Mouse (Mus musculus): ENCODE data around the gene Kif14. TPM values are rescaled to one million over a fixed set of nuclear protein-coding genes. Genes with fewer than 3 reads are reported as not detected.

Kif14 gene
- total and polyA plus RNA-seq, 2 experiments from 2014 or later = 0.56 to 1.3 TPM

DNA sequence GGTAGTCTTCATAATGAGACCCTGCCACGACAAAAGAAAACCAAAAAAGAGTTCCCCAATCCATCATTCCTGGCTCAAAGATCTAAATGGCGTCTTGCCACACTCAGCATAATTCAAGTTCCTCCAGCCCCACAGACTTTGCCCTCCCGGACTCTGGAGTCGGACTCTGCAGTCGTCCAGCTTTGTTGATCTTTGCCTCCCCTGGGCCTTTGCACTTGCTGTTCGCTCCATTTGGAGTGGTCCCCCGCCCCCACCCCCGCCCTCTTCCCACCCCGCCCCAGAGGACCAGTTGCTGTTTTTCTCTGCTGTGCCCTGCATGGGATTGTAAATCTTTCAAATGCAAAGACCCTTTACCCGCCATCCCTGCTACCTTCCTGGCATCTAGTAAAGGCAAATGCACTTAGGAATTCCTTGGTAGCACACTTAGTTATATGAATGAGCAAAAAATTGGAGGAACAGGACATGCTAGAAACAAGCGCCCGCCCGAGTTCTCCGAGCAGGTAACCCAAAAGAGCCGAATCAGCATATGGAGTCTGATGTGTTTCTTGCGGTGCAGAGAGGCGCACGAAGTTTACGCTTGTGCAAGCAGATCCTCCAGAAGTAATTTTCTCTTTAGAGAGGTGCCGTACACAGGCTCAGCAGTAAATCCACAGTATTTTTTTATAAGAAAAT, 103.6 kb downstream of the Kif14 start:
- DNase-seq = no peak
- Histone ChIP-seq H3K4me3 (ENCODE audit: low read depth, low read length) (no peak overlapping the region), H3K4me1 (ENCODE audit: insufficient read depth) (no peaks in the 10 kb centered on the region), H3K9ac (no peak overlapping the region), H3K9me3 (ENCODE audit: low read length) (no peaks in the 10 kb centered on the region), H3K27me3 (ENCODE audit: insufficient read depth, low read length) (no peaks in the 10 kb centered on the region), H3K36me3 (ENCODE audit: insufficient read depth) (no peaks in the 10 kb centered on the region), H3K4me2 (ENCODE audit: low read depth) (peak overlapping the region; percentile 17; the same call in 1 of the 2 replicates), H3K27ac (ENCODE audit: low read depth, low read length) (no peak overlapping the region)
- no peak for TF ChIP-seq CTCF (IDR thresholded peaks at IDR 0.05; ENCODE audit: low read depth)
- no peak for ATAC-seq
- WGBS = 48% methylated on average over 20 of the region's 20 CpGs

DNA sequence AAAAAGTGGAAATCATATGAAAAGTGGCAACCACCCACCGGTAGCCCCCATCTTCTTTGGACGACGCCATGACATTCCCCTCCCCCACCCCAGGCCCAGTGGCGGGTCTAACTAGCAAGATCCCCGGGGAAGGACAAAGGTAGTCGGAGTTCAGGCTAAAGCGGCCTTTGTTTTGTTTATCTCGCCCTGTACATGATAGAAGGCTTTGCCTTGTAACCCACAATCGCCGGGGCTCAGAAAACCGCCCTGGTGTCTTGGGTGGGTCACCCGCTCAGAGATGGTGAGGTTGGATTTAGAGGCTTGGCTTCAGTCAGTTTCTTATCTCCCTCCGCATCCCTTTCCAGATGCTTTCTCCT, 104.1 kb downstream of the Kif14 start:
- Histone ChIP-seq H3K27ac (ENCODE audit: low read depth, low read length) (no peak overlapping the region), H3K4me1 (ENCODE audit: insufficient read depth) (no peaks in the 10 kb centered on the region), H3K4me3 (ENCODE audit: low read depth, low read length) (no peak overlapping the region), H3K9ac (no peak overlapping the region), H3K36me3 (ENCODE audit: insufficient read depth) (no peaks in the 10 kb centered on the region), H3K9me3 (ENCODE audit: low read length) (no peaks in the 10 kb centered on the region), H3K27me3 (ENCODE audit: insufficient read depth, low read length) (no peaks in the 10 kb centered on the region), H3K4me2 (ENCODE audit: low read depth) (peak overlapping the region; percentile 17; the same call in 1 of the 2 replicates)
- TF ChIP-seq CTCF (IDR thresholded peaks at IDR 0.05; ENCODE audit: low read depth) = no peak
- no peak for DNase-seq
- no peak for ATAC-seq
- 10% methylated on average over 13 of the region's 13 CpGs for WGBS

DNA sequence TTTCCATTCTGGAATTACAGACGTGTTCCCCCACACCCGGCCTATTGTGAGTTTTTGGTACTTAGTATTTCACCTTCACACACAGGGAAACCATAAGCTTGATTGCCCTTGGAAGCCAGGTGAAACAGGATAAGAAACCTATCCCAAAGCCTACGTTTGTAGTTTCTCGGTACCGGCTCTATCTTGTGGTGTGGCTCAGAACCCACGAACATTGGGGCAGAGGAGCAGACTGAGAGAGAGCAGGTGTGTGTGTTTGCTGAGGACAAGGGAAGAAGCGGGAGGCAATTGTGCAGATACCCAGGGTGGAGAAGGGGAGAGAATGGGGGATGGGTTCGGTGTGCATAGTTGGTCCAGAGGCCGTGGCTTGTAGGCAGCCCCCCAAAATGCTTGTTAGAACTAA, 104.8 kb downstream of the Kif14 start:
- Histone ChIP-seq H3K4me1 (ENCODE audit: insufficient read depth) (no peaks in the 10 kb centered on the region), H3K27ac (ENCODE audit: low read depth, low read length) (no peak overlapping the region), H3K9ac (no peak overlapping the region), H3K27me3 (ENCODE audit: insufficient read depth, low read length) (no peaks in the 10 kb centered on the region), H3K4me3 (ENCODE audit: low read depth, low read length) (no peak overlapping the region), H3K4me2 (ENCODE audit: low read depth) (no peak overlapping the region), H3K9me3 (ENCODE audit: low read length) (no peaks in the 10 kb centered on the region), H3K36me3 (ENCODE audit: insufficient read depth) (no peaks in the 10 kb centered on the region)
- no peak for TF ChIP-seq CTCF (IDR thresholded peaks at IDR 0.05; ENCODE audit: low read depth)
- ATAC-seq (no peak), DNase-seq (no peak)
- 89% methylated on average over 9 of the region's 9 CpGs for WGBS

DNA sequence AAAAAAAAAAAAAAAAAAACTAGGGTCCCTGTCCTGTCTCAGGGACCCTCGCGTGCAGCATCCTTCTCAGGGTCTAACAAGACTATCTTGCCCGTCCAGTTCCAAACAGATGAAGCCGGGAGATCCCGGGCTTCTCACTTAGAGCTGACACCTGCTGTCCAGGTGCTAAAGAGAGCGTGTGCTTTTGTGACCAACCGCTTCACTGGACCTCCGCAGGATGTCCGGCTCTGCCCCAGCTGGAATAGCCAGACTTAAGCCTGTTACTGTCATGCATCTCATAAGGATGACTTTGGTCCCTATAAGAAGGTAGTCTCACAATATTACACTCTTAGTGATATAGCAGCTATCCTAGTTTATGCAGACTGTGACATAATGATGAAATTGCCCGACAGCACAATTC, 105.4 kb downstream of the Kif14 start:
- H3K4me3 ChIP-seq (ENCODE audit: low read depth, low read length) = no peak overlapping the region

DNA sequence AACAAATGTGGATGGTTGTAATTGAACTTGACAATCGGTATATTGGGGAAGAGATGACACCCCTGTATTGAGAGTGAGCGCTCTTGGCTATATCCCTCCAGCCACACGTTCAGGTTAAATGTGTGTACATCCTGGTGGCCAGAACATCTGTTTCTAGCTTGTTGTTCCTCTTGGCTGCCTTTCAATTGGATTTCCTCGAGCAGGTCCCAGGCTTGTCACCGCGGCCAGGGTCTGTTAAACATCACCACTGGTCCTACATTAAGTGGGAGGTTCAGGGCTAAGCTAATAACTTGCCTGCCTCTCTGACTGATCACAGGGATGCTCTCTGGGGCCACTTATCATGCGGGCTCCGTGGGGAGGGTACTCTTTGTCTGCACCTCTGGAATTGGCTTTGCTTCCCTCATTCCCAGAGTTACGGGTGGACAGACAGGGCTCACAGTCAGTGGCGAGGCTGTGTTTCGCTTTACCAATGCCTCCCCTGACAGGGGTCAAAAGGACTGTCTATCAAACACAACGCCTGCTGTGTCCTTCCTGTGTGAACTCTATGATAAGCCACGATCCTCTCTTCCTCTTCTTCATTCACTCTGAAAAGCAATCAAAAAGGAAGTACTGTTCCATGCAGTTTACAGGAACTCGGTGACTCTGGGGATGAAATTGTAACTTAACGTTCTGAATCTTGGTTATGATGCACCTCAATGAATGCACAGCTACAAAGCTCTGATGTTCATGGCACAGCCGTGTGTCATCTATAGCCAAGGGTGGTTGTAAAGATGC, 111.9 kb downstream of the Kif14 start:
- Histone ChIP-seq H3K9ac (no peak overlapping the region), H3K9me3 (ENCODE audit: low read length) (no peaks in the 10 kb centered on the region), H3K27me3 (ENCODE audit: insufficient read depth, low read length) (0 out of 2 replicates have a peak, but pooled peaks cover 3% of the 10 kb centered on the region), H3K4me1 (ENCODE audit: insufficient read depth) (no peaks in the 10 kb centered on the region), H3K4me3 (ENCODE audit: low read depth, low read length) (no peak overlapping the region), H3K4me2 (ENCODE audit: low read depth) (no peak overlapping the region), H3K27ac (ENCODE audit: low read depth, low read length) (no peak overlapping the region), H3K36me3 (ENCODE audit: insufficient read depth) (no peaks in the 10 kb centered on the region)
- TF ChIP-seq CTCF (IDR thresholded peaks at IDR 0.05; ENCODE audit: low read depth) = no peak
- 42% methylated on average over 16 of the region's 16 CpGs for WGBS
- ATAC-seq (no peak), DNase-seq (no peak)

More for the DNA sequence above, 105.4 kb downstream of the Kif14 start:
- Histone ChIP-seq H3K4me2 (ENCODE audit: low read depth) (no peak overlapping the region), H3K27ac (ENCODE audit: low read depth, low read length) (no peak overlapping the region), H3K9ac (no peak overlapping the region), H3K9me3 (ENCODE audit: low read length) (no peaks in the 10 kb centered on the region), H3K27me3 (ENCODE audit: insufficient read depth, low read length) (no peaks in the 10 kb centered on the region), H3K4me1 (ENCODE audit: insufficient read depth) (no peaks in the 10 kb centered on the region), H3K36me3 (ENCODE audit: insufficient read depth) (no peaks in the 10 kb centered on the region)
- ATAC-seq (no peak), DNase-seq (no peak)
- 91% methylated on average over 10 of the region's 10 CpGs for WGBS
- no peak for TF ChIP-seq CTCF (IDR thresholded peaks at IDR 0.05; ENCODE audit: low read depth)

DNA sequence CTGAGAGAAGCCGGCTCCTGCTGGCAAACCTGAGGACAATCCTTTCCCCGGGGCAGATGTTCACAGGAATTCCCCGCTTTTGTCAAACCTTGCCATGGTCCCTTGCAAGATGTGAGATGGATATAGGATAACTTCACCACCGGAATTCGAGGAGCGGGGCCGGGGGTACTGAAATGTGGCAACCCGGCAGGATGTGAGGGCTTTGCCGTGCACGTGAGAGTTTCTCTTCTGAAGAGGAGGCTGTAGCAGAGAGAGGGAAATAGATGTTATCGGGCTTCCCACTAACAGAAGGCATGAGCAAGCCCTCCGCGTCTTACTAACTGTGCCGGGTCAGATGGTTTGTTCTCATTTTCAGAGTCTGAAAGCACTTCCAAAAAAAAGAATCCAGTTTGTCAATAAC, 113.2 kb downstream of the Kif14 start:
- no peak for TF ChIP-seq CTCF (IDR thresholded peaks at IDR 0.05; ENCODE audit: low read depth)
- Histone ChIP-seq H3K4me3 (ENCODE audit: low read depth, low read length) (no peak overlapping the region), H3K9me3 (ENCODE audit: low read length) (no peaks in the 10 kb centered on the region), H3K9ac (no peak overlapping the region), H3K27ac (ENCODE audit: low read depth, low read length) (no peak overlapping the region), H3K36me3 (ENCODE audit: insufficient read depth) (no peaks in the 10 kb centered on the region), H3K27me3 (ENCODE audit: insufficient read depth, low read length) (0 out of 2 replicates have a peak, but pooled peaks cover 3% of the 10 kb centered on the region), H3K4me1 (ENCODE audit: insufficient read depth) (no peaks in the 10 kb centered on the region), H3K4me2 (ENCODE audit: low read depth) (no peak overlapping the region)
- ATAC-seq (no peak), DNase-seq (no peak)
- WGBS = 87% methylated on average over 14 of the region's 14 CpGs

DNA sequence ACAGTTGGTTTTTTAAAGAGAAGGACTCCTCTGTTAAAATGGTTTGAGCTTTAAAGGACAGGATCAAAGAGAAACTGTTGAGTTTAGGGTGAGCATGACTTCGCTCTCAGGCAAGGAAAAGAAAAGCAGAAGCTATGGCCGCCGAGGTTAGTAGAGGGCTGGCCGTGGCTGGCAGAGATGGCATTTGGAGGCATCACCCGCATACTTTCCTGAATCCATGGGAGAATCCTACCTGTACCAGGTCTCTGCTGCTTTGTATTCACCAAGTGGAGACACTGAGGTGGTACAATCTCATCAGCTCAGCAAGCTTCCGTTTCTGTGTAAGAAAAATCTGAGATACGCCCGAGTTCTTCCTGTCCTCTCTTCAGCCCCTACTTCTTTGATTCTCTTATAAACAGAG, 114.1 kb downstream of the Kif14 start:
- TF ChIP-seq CTCF (IDR thresholded peaks at IDR 0.05; ENCODE audit: low read depth) = no peak
- Histone ChIP-seq H3K27ac (ENCODE audit: low read depth, low read length) (no peak overlapping the region), H3K9ac (no peak overlapping the region), H3K4me1 (ENCODE audit: insufficient read depth) (no peaks in the 10 kb centered on the region), H3K27me3 (ENCODE audit: insufficient read depth, low read length) (0 out of 2 replicates have a peak, but pooled peaks cover 3% of the 10 kb centered on the region), H3K9me3 (ENCODE audit: low read length) (no peaks in the 10 kb centered on the region), H3K4me3 (ENCODE audit: low read depth, low read length) (no peak overlapping the region), H3K36me3 (ENCODE audit: insufficient read depth) (no peaks in the 10 kb centered on the region), H3K4me2 (ENCODE audit: low read depth) (no peak overlapping the region)
- 92% methylated on average over 8 of the region's 8 CpGs for WGBS
- ATAC-seq (no peak), DNase-seq (no peak)

Other genes with a start within 250 kb of the Kif14 start
- 4.4 and 12.6 TPM in 2 replicates for gene Inava, start 232.1 kb upstream of the Kif14 start, total RNA-seq (2014; rRNA removed)
- gene Inava, start 232.1 kb upstream of the Kif14 start, polyA plus RNA-seq (2015; fragmentation: Nextera tagmentation; extraction: Ambion mirVana) = 2.1 and 2.6 TPM in 2 replicates
- 2.0 and 2.2 TPM in 2 replicates for gene Gpr25, start 205.5 kb upstream of the Kif14 start, total RNA-seq (2014; rRNA removed)
- 2.2 TPM in 2 replicates for gene Gpr25, start 205.5 kb upstream of the Kif14 start, polyA plus RNA-seq (2015; fragmentation: Nextera tagmentation; extraction: Ambion mirVana)
- gene Camsap2, start 120.2 kb upstream of the Kif14 start, total RNA-seq (2014; rRNA removed) = 120 and 135 TPM in 2 replicates
- 16.1 and 20.1 TPM in 2 replicates for gene Camsap2, start 120.2 kb upstream of the Kif14 start, polyA plus RNA-seq (2015; fragmentation: Nextera tagmentation; extraction: Ambion mirVana)
- 16.2 and 18.8 TPM in 2 replicates for gene Ddx59, start 51.1 kb upstream of the Kif14 start, total RNA-seq (2014; rRNA removed)
- gene Ddx59, start 51.1 kb upstream of the Kif14 start, polyA plus RNA-seq (2015; fragmentation: Nextera tagmentation; extraction: Ambion mirVana) = 14.6 and 17.8 TPM in 2 replicates
- gene Zfp281, start 158.6 kb downstream of the Kif14 start, total RNA-seq (2014; rRNA removed) = 37.2 and 43.6 TPM in 2 replicates
- 23.5 and 23.7 TPM in 2 replicates for gene Zfp281, start 158.6 kb downstream of the Kif14 start, polyA plus RNA-seq (2015; fragmentation: Nextera tagmentation; extraction: Ambion mirVana)